Mouse (Mus musculus) brain, embryonic 14.5 days (tissue): Measurements from ENCODE around the gene Zfp740.

ENCODE experiments used
- CTCF ChIP-seq: fragments of 200-500 bp; IDR thresholded peaks from 2 replicates; pipeline ENCODE4 v1.5.1; 2012; ENCODE audit warnings: inconsistent platforms, mild to moderate bottlenecking, moderate library complexity, borderline replicate concordance; ENCODE audit not compliant: insufficient read depth, insufficient read length; ENCODE audit errors: extremely low read depth
- POLR2A ChIP-seq: fragments of 200-500 bp; IDR thresholded peaks from 2 replicates; pipeline ENCODE4 v1.6.1; 2012; ENCODE audit warnings: mild to moderate bottlenecking, inconsistent platforms, borderline replicate concordance; ENCODE audit not compliant: poor library complexity, insufficient read depth, insufficient read length, severe bottlenecking; ENCODE audit errors: extremely low read depth

DNA sequence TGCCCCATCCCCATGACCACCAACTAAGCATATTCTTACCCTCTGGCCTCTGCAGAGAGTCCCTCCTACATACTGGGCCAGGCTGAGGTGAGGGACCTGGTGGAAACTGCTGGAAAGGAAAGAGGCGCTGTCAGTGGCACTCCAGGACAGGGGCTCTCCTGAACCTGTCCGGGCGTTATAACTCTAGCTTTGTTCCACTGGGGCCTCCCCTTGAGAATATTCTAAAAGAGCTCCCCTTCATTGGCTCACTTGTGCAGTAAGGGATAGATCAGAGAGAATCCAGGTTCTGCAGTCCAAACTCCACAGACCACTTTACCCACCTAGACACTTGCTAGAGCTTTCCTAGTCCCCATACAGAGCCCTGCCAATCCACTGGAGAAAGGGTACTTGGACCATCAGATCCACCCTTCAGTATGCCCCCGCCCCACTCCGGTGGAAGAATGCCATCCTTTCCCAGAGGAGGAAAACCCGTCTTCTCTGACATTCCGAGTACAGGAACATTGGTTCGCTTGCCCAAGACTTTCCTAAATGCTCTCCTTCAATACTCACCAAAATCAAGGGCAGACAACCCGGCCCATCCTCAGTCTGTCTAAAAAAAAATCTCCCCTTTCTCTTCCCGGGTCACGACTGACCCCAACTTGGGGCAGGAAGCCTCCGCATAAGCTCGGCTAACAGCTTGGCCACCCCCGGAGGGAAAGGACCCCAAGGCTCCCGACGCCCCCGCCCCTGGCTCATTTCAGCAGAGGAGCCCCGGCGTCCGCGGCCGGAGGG is 53.6 kb downstream of the Zfp740 start:
- TF ChIP-seq CTCF = no peak
- TF ChIP-seq POLR2A = no peak
